Mouse (Mus musculus): ENCODE measurements around the gene Npm1.

- no peak for TF ChIP-seq GATA1 (IDR thresholded peaks at IDR 0.05; ENCODE audit: borderline replicate concordance, low read length)
- no peak for TF ChIP-seq FLI1 (IDR thresholded peaks at IDR 0.05; ENCODE audit: low read length)
These were observed 30.2 kb downstream of the Npm1 start for GRCm38 (mm10) chr11:33132619-33133338.

Measured in megakaryocyte, embryonic 14.5 days (primary cell).